Mouse (Mus musculus) ovary, postnatal 10 days (tissue): ENCODE measurements around the gene Ankrd39.

Experiments
- DNase-seq: peaks from one replicate; pipeline ENCODE4 v3.0.0; 2022; ENCODE audit warnings: low spot score

The Ankrd39 gene

DNA sequence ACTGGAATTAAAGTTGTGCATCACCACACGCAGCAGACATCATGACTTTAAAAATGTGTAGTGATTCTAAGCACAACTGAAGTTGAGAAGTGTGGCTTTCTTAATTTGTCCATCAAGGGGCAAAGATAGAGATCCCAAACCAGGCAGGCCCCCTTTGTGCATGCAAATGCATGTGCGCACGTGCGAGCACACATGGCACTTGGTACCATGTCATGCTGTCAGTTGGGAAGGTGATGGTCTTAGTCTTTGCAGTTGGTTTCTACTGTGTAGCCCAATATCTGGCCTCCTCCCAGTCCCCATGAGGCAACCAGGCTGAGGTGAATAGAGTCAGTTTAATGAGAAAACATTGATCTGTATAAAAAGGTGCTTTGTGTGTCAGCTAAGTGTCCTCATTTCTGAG, 17.4 kb downstream of the Ankrd39 start:
- DNase-seq = no peak

DNA sequence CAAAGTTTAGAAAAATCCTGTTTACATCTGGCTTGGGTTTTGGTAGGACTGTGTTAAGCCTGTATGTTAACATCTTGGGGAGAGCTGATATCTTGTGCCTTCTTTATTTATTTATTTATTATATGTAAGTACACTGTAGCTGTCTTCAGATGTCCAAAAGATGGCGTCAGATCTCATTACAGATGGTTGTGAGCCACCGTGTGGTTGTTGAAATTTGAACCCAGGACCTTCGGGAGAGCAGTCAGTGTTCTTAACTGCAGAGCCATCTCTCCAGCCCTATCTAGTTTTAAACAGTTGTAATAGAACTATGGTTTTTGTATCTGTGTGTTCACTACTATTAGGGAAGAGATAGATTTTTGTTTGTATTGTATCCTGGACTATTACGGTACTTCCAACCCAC, 18.0 kb downstream of the Ankrd39 start:
- DNase-seq = no peak

- DNase-seq = no peak
Observed at GRCm38 (mm10) chr1:36528351-36528750, 18.9 kb downstream of the Ankrd39 start.

DNA sequence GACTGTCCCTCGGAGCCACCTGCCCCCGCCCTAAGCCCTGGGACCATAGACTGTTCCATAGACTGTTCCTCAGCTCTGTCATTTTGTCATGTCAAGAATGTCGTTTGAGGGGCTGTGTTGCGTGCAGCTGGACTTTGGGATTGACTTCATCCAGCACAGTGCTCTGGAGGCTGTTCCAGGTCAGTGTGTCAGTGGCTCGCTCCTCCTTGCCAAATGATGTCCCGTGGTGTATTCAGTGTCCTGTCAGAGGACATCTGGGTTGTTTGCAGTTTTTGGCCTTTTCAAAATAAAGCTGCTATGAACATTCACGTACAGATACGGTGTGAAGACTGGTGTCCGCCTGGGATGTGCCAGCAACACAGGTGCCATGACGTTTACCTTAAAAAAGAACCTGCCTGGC, 20.3 kb downstream of the Ankrd39 start:
- DNase-seq = no peak

GRCm38 (mm10) chr1:36525774-36526173, 21.5 kb downstream of the Ankrd39 start:
- DNase-seq = no peak

- DNase-seq = no peak
Observed at GRCm38 (mm10) chr1:36524058-36524457, 23.2 kb downstream of the Ankrd39 start.

DNA sequence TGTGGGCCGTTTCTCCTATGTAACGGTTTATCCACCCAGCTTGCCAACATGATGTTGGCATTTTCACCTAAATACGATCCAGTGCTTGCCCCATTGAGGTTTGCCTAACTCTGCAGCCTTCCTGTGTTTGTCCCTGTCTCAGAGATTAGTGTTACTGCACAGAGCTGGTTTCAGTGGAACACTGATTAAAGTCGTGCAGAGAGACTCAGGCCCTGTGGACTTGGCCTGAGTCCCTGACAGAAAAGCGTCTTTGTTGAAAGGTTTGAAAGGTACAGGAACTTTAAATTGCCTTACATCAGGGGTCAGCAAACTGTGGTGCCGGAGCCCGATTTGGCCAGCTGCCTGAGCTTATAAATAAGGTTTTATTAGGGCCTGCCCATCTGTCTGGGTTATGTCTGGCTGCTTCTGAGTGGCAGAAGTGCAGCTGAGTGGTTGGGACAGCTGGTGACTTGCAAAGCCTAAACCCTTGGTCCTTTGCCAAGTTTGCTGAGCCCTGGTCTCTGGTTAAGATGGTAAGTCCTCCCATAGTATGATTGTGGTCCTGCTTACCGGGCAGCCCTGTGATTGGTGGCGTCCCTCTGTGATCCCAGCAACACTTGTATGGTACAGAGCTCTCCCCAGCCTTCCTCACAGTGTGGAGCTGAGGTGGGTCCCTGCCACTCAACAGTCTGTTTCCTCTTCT, 23.8 kb downstream of the Ankrd39 start:
- no peak for DNase-seq

GRCm38 (mm10) chr1:36522210-36522609, 25.0 kb downstream of the Ankrd39 start:
- DNase-seq = no peak

- DNase-seq = no peak
Observed at GRCm38 (mm10) chr1:36519626-36520025, 27.6 kb downstream of the Ankrd39 start.

GRCm38 (mm10) chr1:36518259-36518658, 29.0 kb downstream of the Ankrd39 start:
- DNase-seq = no peak

DNA sequence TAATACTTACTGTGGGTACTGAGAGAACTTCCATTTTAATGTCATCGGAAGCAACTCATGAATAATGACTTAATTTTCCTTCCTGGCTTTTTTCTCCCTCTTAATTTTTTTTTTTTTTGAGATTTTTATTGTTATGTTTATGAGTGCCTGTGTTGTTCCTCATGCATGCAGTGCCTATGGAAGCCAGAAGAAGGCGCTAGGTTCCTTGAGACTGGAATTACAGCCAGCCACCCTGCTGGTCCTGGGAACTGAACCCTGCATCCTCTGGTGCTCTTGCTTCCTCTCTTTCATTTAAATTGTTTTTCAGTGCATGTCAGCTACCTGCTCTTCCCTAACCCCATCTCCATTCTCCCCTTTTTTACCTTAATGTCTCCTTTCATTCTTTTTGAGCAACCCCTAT, 33.5 kb downstream of the Ankrd39 start:
- DNase-seq = no peak

DNA sequence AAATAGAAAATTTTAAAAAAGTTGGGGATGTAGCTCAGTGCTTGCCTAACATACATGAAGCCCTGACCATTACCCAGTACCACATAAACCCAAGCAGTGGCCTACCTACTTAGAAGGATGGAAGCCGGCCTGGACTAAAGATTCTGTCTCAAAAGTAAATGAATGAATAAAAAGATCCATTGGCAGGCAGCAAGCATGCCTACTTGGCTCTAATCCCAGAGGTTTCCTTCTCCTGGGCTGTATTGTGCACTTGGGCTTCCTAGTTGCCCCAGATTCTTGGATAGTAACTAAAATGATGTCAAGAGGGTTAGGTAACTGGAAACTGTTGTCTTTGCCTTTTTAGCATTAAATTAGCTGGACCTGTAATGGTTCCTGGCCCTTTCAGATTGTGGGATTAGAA, 33.9 kb downstream of the Ankrd39 start:
- DNase-seq = no peak

- no peak for DNase-seq
Observed at GRCm38 (mm10) chr1:36512966-36513280, 34.3 kb downstream of the Ankrd39 start.

- DNase-seq = no peak
Observed at GRCm38 (mm10) chr1:36512089-36512965, 34.9 kb downstream of the Ankrd39 start.

DNA sequence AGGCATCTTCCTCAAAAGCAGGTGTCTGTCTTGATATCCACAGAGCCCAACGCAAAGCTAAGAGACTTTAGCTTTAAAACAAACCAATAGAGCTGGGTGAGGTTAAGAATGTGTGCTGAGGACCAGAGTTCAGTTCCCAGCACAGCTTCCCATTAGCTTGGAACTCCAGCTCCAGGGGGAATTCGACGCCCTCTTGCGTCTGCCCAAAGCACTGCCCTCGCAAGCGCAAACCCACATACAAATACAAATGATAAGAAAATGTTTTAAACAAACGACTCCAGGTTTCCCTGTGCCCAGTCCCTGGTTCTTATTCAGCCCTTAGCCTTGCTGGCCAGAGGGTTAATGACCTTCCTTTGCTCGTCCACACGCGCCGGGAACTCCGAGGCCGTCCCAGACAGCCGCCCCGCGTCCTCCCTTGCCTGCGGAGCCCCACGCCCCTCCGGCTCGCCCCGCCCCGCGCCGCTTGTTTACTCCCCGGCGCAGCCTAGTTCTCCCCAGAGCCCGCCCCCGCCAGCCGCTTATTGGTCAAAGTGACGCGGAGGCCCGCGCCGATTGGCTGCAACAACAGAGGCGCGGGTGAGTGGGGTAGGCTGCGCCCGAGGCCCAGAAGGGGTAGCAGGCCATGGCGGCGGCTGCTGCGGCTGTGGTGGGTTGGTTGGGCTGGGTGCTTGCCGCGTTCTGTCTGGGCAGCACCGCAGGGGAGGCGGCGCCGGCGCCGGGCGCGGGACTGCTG, 35.8 kb downstream of the Ankrd39 start, which contains the start of gene Cnnm3:
Cnnm3 (plus strand) TSS at position 579 of the 733 bp plus-strand sequence.
- peak; percentile 100 for DNase-seq

DNA sequence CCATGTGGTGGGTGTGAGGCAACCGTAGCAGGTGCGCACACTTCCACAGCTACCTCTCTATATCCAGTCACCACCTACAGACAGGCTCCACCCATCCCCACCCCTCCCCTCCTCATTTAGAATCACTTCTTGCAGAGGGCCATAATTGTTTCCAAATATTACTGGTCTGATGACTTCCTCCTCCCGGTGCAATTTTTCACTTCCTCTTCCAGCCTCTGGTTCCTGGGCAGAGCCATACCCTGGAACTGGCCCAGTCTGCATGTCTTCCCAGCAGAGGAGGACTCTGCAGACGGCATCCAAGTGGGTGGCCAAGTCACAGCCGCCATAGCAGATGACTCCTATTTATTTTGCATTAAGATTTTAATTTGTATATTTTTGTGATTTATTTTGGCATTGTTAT, 39.0 kb downstream of the Ankrd39 start:
- DNase-seq = no peak

DNA sequence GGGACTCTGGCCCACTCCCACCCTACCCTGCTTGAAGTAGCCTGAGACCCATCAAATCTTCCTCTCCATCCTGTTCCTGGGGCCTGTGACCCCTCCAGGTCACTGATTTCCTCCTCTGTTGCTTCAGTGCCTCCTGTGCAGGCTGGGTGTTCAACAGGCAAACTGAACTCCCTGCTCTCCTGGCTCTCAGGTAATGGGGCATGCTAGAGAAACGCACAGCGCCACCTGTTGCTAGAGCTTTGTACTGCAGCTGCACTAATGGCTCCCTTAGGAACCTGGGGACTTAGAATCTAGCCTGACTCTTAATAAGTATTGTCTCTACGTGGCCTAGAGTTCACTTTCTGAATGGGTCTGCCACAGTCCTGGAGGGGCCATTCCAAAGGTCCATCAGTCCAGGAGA, 46.0 kb downstream of the Ankrd39 start:
- peak; percentile 49 for DNase-seq

- DNase-seq = no peak
Observed at GRCm38 (mm10) chr1:36497312-36497711, 49.9 kb downstream of the Ankrd39 start.

- DNase-seq = no peak
Observed at GRCm38 (mm10) chr1:36496719-36497118, 50.5 kb downstream of the Ankrd39 start.

- DNase-seq = no peak
Observed at GRCm38 (mm10) chr1:36493299-36493698, 53.9 kb downstream of the Ankrd39 start.

GRCm38 (mm10) chr1:36492416-36493139, 54.7 kb downstream of the Ankrd39 start:
- DNase-seq = no peak

- no peak for DNase-seq
Observed at GRCm38 (mm10) chr1:36489661-36490060, 57.6 kb downstream of the Ankrd39 start.
